Mouse (Mus musculus) liver, adult 2 months (tissue): Measurements from ENCODE around the gene Snx25.

Source experiments
- CTCF ChIP-seq: fragments of 200-500 bp; IDR thresholded peaks from 2 replicates; pipeline ENCODE4 v1.5.1; 2011; ENCODE audit warnings: low read depth, low read length, control low read depth
- POLR2A ChIP-seq: fragments of 200-500 bp; IDR thresholded peaks from 2 replicates; pipeline ENCODE4 v1.6.1; 2011; ENCODE audit warnings: low read length, control low read depth; ENCODE audit not compliant: insufficient read depth; ENCODE audit errors: extremely low read depth

DNA sequence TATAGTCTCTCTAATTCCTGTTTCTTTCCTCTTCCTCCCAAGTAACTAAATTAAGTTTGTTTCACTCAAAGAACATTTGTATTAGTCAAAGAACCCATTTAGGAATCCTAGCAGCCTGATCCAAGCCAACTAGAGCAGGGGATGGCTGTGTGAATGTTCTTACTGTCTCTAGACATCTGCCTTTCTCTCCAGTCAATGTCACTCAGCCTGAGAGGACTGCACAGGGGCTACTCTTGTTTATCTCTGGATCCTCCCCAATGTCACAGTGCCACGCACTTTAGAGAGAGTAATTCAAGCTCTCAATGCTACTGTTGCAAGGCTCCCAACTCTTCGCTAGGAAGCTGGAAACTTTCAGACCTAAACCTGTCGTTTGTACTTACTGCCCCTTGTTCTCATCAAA is 5.8 kb downstream of the Snx25 start:
- no peak for TF ChIP-seq CTCF
- TF ChIP-seq POLR2A: no peak
